Comparison of ENCODE assay signal across 8 mouse cellular contexts in genomic region chr17:14204061-14204460, GRCm38 (mm10). TPM values are rescaled to one million over a fixed set of nuclear protein-coding genes. Genes with fewer than 3 reads are reported as not detected.
DNase-seq lines count a peak whose midpoint lies in the region; ATAC-seq and TF ChIP-seq lines count a peak whose summit lies in the region.

Dact2 (minus strand) TSS chr17:14204304.

- peak within 1 kb of the TSS; percentile 5 for H3ac ChIP-seq in myocyte (ENCODE audit: control insufficient read depth, insufficient read length)

- peak within 1 kb of the TSS; percentile 93 for H3K4me2 ChIP-seq in embryonic facial prominence, embryonic 14.5 days (ENCODE audit: low read depth, low read length)
- H3K4me2 ChIP-seq in hindbrain, embryonic 13.5 days: peak within 1 kb of the TSS; percentile 95
- peak within 1 kb of the TSS; percentile 65 for H3K4me2 ChIP-seq in myocyte (ENCODE audit: low read depth)

- no peak for TF ChIP-seq POLR2A in myocyte (IDR thresholded peaks at IDR 0.05; ENCODE audit: insufficient read length, low read depth)

- no peak; the same call in 1 of the 2 replicates for TF ChIP-seq CTCF in gastrocnemius, adult 2 months (IDR thresholded peaks at IDR 0.05)

- peaks cover 28% of the 10 kb centered on the region for H3K4me1 ChIP-seq in embryonic facial prominence, embryonic 14.5 days (ENCODE audit: control insufficient read depth, insufficient read depth, low read length)
- H3K4me1 ChIP-seq in hindbrain, embryonic 13.5 days (replicated peaks): peaks cover 37% of the 10 kb centered on the region
- H3K4me1 ChIP-seq in limb, embryonic 10.5 days: peaks cover 50% of the 10 kb centered on the region

- H3K9me3 ChIP-seq in embryonic facial prominence, embryonic 14.5 days (ENCODE audit: control insufficient read depth, low read length): no peaks in the 10 kb centered on the region
- no peaks in the 10 kb centered on the region for H3K9me3 ChIP-seq in hindbrain, embryonic 13.5 days
- H3K9me3 ChIP-seq in limb, embryonic 10.5 days (replicated peaks): no peaks in the 10 kb centered on the region

- H3K36me3 ChIP-seq in embryonic facial prominence, embryonic 14.5 days (ENCODE audit: control insufficient read depth, insufficient read depth, low read length): no peaks in the 10 kb centered on the region
- no peaks in the 10 kb centered on the region for H3K36me3 ChIP-seq in hindbrain, embryonic 13.5 days
- H3K36me3 ChIP-seq in limb, embryonic 10.5 days: no peaks in the 10 kb centered on the region
- no peaks in the 10 kb centered on the region for H3K36me3 ChIP-seq in myocyte (ENCODE audit: control insufficient read depth, insufficient read depth)

- DNase-seq in gastrocnemius, adult 2 months: no peak
- no peak for DNase-seq in gastrocnemius, postnatal 36 days
- DNase-seq in embryonic facial prominence, embryonic 14.5 days (ENCODE audit: low spot score): peak; percentile 65
- no peak for DNase-seq in limb, embryonic 10.5 days (ENCODE audit: low spot score)
- DNase-seq in adrenal gland, adult (ENCODE audit: inconsistent age in 2 of 2, low spot score in 1 of 2): no peak

- peaks cover 45% of the 10 kb centered on the region for H3K27me3 ChIP-seq in embryonic facial prominence, embryonic 14.5 days (replicated peaks; ENCODE audit: control insufficient read depth, insufficient read depth, low read length)
- peaks cover 81% of the 10 kb centered on the region for H3K27me3 ChIP-seq in hindbrain, embryonic 13.5 days
- peaks cover 79% of the 10 kb centered on the region for H3K27me3 ChIP-seq in limb, embryonic 10.5 days (ENCODE audit: low read depth, poor library complexity, severe bottlenecking)
- H3K27me3 ChIP-seq in myocyte (ENCODE audit: control insufficient read depth, insufficient read depth, insufficient read length): peaks cover 7% of the 10 kb centered on the region

- H3K9ac ChIP-seq in embryonic facial prominence, embryonic 14.5 days (ENCODE audit: low read depth, low read length): peak within 1 kb of the TSS; percentile 79
- H3K9ac ChIP-seq in hindbrain, embryonic 13.5 days: peak within 1 kb of the TSS; percentile 81

- H3K4me3 ChIP-seq in gastrocnemius, adult 2 months: peak within 1 kb of the TSS; percentile 74
- H3K4me3 ChIP-seq in embryonic facial prominence, embryonic 14.5 days (ENCODE audit: low read depth, low read length): peak within 1 kb of the TSS; percentile 69
- H3K4me3 ChIP-seq in hindbrain, embryonic 13.5 days: peak within 1 kb of the TSS; percentile 69
- peak within 1 kb of the TSS; percentile 77 for H3K4me3 ChIP-seq in limb, embryonic 10.5 days
- H3K4me3 ChIP-seq in myocyte: peak within 1 kb of the TSS; percentile 10

- intact Hi-C loops in gastrocnemius, adult 2 months (cut with DNase I): loop anchor here (10.0 kb wide), 1 partner anchor 369 kb away; no protein-coding TSS in a partner anchor
- intact Hi-C loops in gastrocnemius, postnatal 36 days (cut with DNase I): no loop called here

- peak within 1 kb of the TSS; percentile 72 for H3K27ac ChIP-seq in gastrocnemius, adult 2 months
- H3K27ac ChIP-seq in embryonic facial prominence, embryonic 14.5 days (replicated peaks; ENCODE audit: low read depth, low read length): no peak within 1 kb of the TSS
- peak within 1 kb of the TSS; percentile 24 for H3K27ac ChIP-seq in hindbrain, embryonic 13.5 days
- H3K27ac ChIP-seq in limb, embryonic 10.5 days: peak within 1 kb of the TSS; percentile 82

- ATAC-seq in embryonic facial prominence, embryonic 14.5 days (ENCODE audit: low read depth): peak; percentile 37; the same call in 1 of the 2 replicates
- ATAC-seq in hindbrain, embryonic 13.5 days (ENCODE audit: low FRiP score): no peak
- no peak for ATAC-seq in CD4-positive, CD25-positive, alpha-beta regulatory T cell, adult 4 months

- 41% methylated on average over 13 of the region's 13 CpGs for WGBS in embryonic facial prominence, embryonic 14.5 days
- 50% methylated on average over 13 of the region's 13 CpGs for WGBS in hindbrain, embryonic 13.5 days
- 52% methylated on average over 13 of the region's 13 CpGs for whole genome bisulfite sequencing in limb, embryonic 10.5 days

- no peaks in the 10 kb centered on the region for H3K79me2 ChIP-seq in myocyte (ENCODE audit: control insufficient read depth, insufficient read depth)

TF ChIP-seq in myocyte, 11 proteins besides CTCF, POLR2A, EP300 and RAD21:
- TF ChIP-seq TCF3 (IDR thresholded peaks at IDR 0.05; ENCODE audit: insufficient read length, low read depth): no peak
- no peak for TF ChIP-seq USF1 (IDR thresholded peaks at IDR 0.05; ENCODE audit: low read depth)
- TF ChIP-seq MYOG (IDR thresholded peaks at IDR 0.05; ENCODE audit: control insufficient read depth in 1 of 3, insufficient read depth in 1 of 3, insufficient read length in 2 of 3, low read depth in 2 of 3): no peak
- TF ChIP-seq MAX (IDR thresholded peaks at IDR 0.05; ENCODE audit: low read depth): no peak
- TF ChIP-seq REST (IDR thresholded peaks at IDR 0.05; ENCODE audit: insufficient read depth, insufficient read length): no peak
- TF ChIP-seq SRF (IDR thresholded peaks at IDR 0.05; ENCODE audit: control insufficient read depth, insufficient read length, low read depth): no peak
- no peak for TF ChIP-seq TCF12 (IDR thresholded peaks at IDR 0.05; ENCODE audit: insufficient read depth, poor library complexity, severe bottlenecking)
- TF ChIP-seq CEBPB (IDR thresholded peaks at IDR 0.05; ENCODE audit: insufficient read depth, poor library complexity, severe bottlenecking): no peak
- TF ChIP-seq MYOD1 (IDR thresholded peaks at IDR 0.05; ENCODE audit: control insufficient read depth in 1 of 3, insufficient read length in 2 of 3, low read depth in 2 of 3): no peak
- TF ChIP-seq E2F4 (IDR thresholded peaks at IDR 0.05; ENCODE audit: insufficient read depth): no peak

RNA-seq across cellular contexts. Expression of gene Dact2, which starts in this region (rescaled TPM):
- 1 to 10 TPM; 2.3 to 2.7 TPM for total RNA-seq in gastrocnemius, adult 2 months (2021)
- total RNA-seq in gastrocnemius, postnatal 36 days (2021): 1 to 10 TPM; 2.0 to 2.7 TPM
- polyA plus RNA-seq in embryonic facial prominence, embryonic 14.5 days (2014; fragmentation: Nextera tagmentation; extraction: Ambion mirVana): 3.4 and 4.4 TPM in 2 replicates
- 0.53 and 1.0 TPM in 2 replicates for polyA plus RNA-seq in hindbrain, embryonic 13.5 days (2015; fragmentation: Nextera tagmentation; extraction: Ambion mirVana)
- 0.50 and 1.0 TPM in 2 replicates for polyA plus RNA-seq in limb, embryonic 10.5 days (2016; fragmentation: Nextera tagmentation; extraction: Ambion mirVana)
- polyA plus RNA-seq in myocyte (2012; fragmentation: generic; extraction: Trizol): 0.95 TPM
- polyA plus RNA-seq in CD4-positive, CD25-positive, alpha-beta regulatory T cell, adult 4 months (2017; shearing (Covaris generic)): not detected

Comparison
In these comparisons a context has a peak if more than half of its experiments do, and no peak if none do; other contexts are left out.
1. H3K4me3 ChIP-seq: peak in every context shown above with its lines; median percentile 77 in limb, embryonic 10.5 days; 74 in gastrocnemius, adult 2 months; 69 in embryonic facial prominence, embryonic 14.5 days; 69 in hindbrain, embryonic 13.5 days; 10 in myocyte.